Mouse (Mus musculus): ENCODE results near the gene Mrps26. TPM values are rescaled to one million over a fixed set of nuclear protein-coding genes. Genes with fewer than 3 reads are reported as not detected.

The Mrps26 gene
- polyA plus RNA-seq, 1 experiment from 2014 or later, result 96.8 TPM

DNA sequence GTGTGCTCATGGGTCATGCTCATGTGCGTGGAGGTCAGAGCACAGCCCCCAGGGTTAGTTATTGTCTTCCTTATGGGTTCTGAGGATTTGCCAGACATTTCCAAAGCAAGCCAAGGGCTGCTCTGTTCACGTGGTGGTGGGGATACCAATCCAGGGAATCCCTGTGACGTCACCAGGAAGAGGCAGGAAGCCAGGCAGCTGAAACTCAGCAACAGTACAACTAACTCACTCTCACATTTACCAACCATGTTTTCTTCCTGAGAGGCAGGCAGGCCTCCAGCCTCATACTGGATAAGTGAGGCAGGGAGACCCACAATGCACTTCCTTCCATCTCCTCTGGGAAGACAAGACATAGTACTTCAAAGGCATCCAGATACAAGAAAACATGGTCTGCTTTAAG lies 34.9 kb downstream of the Mrps26 start:
- 79% methylated on average over 3 of the region's 3 CpGs for WGBS
- no peak overlapping the region for H3K27ac ChIP-seq (ENCODE audit: low read length)
- H3K4me3 ChIP-seq (ENCODE audit: low read length), result no peak overlapping the region
- no peaks in the 10 kb centered on the region for H3K27me3 ChIP-seq (replicated peaks; ENCODE audit: control insufficient read depth, insufficient read depth, low read length)
- no peak for ATAC-seq
- H3K4me2 ChIP-seq (ENCODE audit: low read depth, low read length), result no peak overlapping the region
- H3K9ac ChIP-seq (ENCODE audit: low read depth, low read length), result no peak overlapping the region
- no peaks in the 10 kb centered on the region for H3K9me3 ChIP-seq (ENCODE audit: control insufficient read depth, low read length)
- no peaks in the 10 kb centered on the region for H3K4me1 ChIP-seq (ENCODE audit: control insufficient read depth, insufficient read depth, low read length)
- H3K36me3 ChIP-seq (ENCODE audit: control insufficient read depth, insufficient read depth, low read length), result peaks cover 19% of the 10 kb centered on the region

- ATAC-seq, result no peak
- no peaks in the 10 kb centered on the region for H3K27me3 ChIP-seq (replicated peaks; ENCODE audit: control insufficient read depth, insufficient read depth, low read length)
- no peak overlapping the region for H3K27ac ChIP-seq (ENCODE audit: low read length)
- H3K9ac ChIP-seq (ENCODE audit: low read depth, low read length), result no peak overlapping the region
- H3K36me3 ChIP-seq (ENCODE audit: control insufficient read depth, insufficient read depth, low read length), result peaks cover 16% of the 10 kb centered on the region
- 86% methylated on average over 4 of the region's 4 CpGs for WGBS
- no peak overlapping the region for H3K4me3 ChIP-seq (ENCODE audit: low read length)
- no peaks in the 10 kb centered on the region for H3K4me1 ChIP-seq (ENCODE audit: control insufficient read depth, insufficient read depth, low read length)
- H3K4me2 ChIP-seq (ENCODE audit: low read depth, low read length), result no peak overlapping the region
- H3K9me3 ChIP-seq (ENCODE audit: control insufficient read depth, low read length), result no peaks in the 10 kb centered on the region
Measured at GRCm38 (mm10) chr2:130602195-130602594, 38.7 kb downstream of the Mrps26 start.

DNA sequence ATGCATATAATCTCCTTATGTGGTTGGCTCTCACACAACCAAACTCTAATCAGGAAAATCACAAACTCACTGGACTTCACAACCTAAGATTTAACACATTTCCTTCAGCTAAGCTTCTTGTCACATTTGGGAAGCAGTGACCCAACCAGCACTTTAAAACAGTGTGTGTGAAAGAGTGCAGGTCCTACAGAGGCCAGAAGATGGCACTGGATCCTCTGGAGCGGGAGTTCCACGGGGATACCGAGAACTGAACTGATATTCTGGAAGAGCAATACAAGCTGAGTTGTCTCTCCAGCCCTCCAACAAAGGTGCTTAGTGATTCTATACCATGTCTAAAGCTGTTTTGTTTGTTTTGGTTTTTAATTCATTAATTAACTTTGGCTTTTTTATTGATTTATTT lies 49.5 kb downstream of the Mrps26 start:
- H3K9me3 ChIP-seq (ENCODE audit: control insufficient read depth, low read length), result no peaks in the 10 kb centered on the region
- H3K9ac ChIP-seq (ENCODE audit: low read depth, low read length), result no peak overlapping the region
- no peaks in the 10 kb centered on the region for H3K27me3 ChIP-seq (replicated peaks; ENCODE audit: control insufficient read depth, insufficient read depth, low read length)
- WGBS, result 61% methylated on average over 3 of the region's 3 CpGs
- no peak overlapping the region for H3K27ac ChIP-seq (ENCODE audit: low read length)
- H3K4me3 ChIP-seq (ENCODE audit: low read length), result no peak overlapping the region
- no peak for ATAC-seq
- H3K4me1 ChIP-seq (ENCODE audit: control insufficient read depth, insufficient read depth, low read length), result no peaks in the 10 kb centered on the region
- H3K36me3 ChIP-seq (ENCODE audit: control insufficient read depth, insufficient read depth, low read length), result peaks cover 17% of the 10 kb centered on the region
- H3K4me2 ChIP-seq (ENCODE audit: low read depth, low read length), result no peak overlapping the region

Small RNAs within 50 kb of the gene (microRNA-seq; reads per million reads assigned to microRNA genes)
- gene Gm23876, result not detected

Other genes with a start within 250 kb of the Mrps26 start
- gene Cpxm1, start 166.2 kb upstream of the Mrps26 start, polyA plus RNA-seq (2015; fragmentation: Nextera tagmentation; extraction: Ambion mirVana), result 32.1 and 36.6 TPM in 2 replicates
- not detected in 2 replicates for gene Gm28372, start 158.5 kb upstream of the Mrps26 start, polyA plus RNA-seq (2015; fragmentation: Nextera tagmentation; extraction: Ambion mirVana)
- 0.32 TPM in 1 of 2 replicates, not detected in the other for gene 1700020A23Rik, start 158.5 kb upstream of the Mrps26 start, polyA plus RNA-seq (2015; fragmentation: Nextera tagmentation; extraction: Ambion mirVana)
- gene Tmem239, start 157.3 kb upstream of the Mrps26 start, polyA plus RNA-seq (2015; fragmentation: Nextera tagmentation; extraction: Ambion mirVana), result not detected in 2 replicates
- gene Vps16, start 139.4 kb upstream of the Mrps26 start, polyA plus RNA-seq (2015; fragmentation: Nextera tagmentation; extraction: Ambion mirVana), result 75.0 and 81.5 TPM in 2 replicates
- gene Pced1a, start 139.0 kb upstream of the Mrps26 start, polyA plus RNA-seq (2015; fragmentation: Nextera tagmentation; extraction: Ambion mirVana), result 10.7 and 13.2 TPM in 2 replicates
- gene Ptpra, start 113.5 kb upstream of the Mrps26 start, polyA plus RNA-seq (2015; fragmentation: Nextera tagmentation; extraction: Ambion mirVana), result 29.0 and 53.6 TPM in 2 replicates
- not detected in 2 replicates for gene Oxt, start 12.4 kb downstream of the Mrps26 start, polyA plus RNA-seq (2015; fragmentation: Nextera tagmentation; extraction: Ambion mirVana)
- gene Avp, start 18.8 kb downstream of the Mrps26 start, polyA plus RNA-seq (2015; fragmentation: Nextera tagmentation; extraction: Ambion mirVana), result not detected in 2 replicates
- gene Fastkd5, start 66.3 kb downstream of the Mrps26 start, polyA plus RNA-seq (2015; fragmentation: Nextera tagmentation; extraction: Ambion mirVana), result 15.5 and 16.2 TPM in 2 replicates
- gene Ubox5, start 66.3 kb downstream of the Mrps26 start, polyA plus RNA-seq (2015; fragmentation: Nextera tagmentation; extraction: Ambion mirVana), result 11.7 and 12.0 TPM in 2 replicates
- gene Lzts3, start 79.1 kb downstream of the Mrps26 start, polyA plus RNA-seq (2015; fragmentation: Nextera tagmentation; extraction: Ambion mirVana), result 15.0 and 19.0 TPM in 2 replicates
- gene Ddrgk1, start 100.9 kb downstream of the Mrps26 start, polyA plus RNA-seq (2015; fragmentation: Nextera tagmentation; extraction: Ambion mirVana), result 87.1 and 88.0 TPM in 2 replicates
- 72.2 and 81.0 TPM in 2 replicates for gene Itpa, start 103.9 kb downstream of the Mrps26 start, polyA plus RNA-seq (2015; fragmentation: Nextera tagmentation; extraction: Ambion mirVana)
- gene Slc4a11, start 133.8 kb downstream of the Mrps26 start, polyA plus RNA-seq (2015; fragmentation: Nextera tagmentation; extraction: Ambion mirVana), result 0.22 and 0.24 TPM in 2 replicates

Measured in intestine, embryonic 16.5 days (tissue).